Mouse (Mus musculus) frontal cortex, postnatal 10 days (tissue): ENCODE measurements at regions not wholly inside any gene's neighbourhood (a gene's known extent, or its start where the extent isn't known, plus 50 kb on each side); places are given as distances from the start of the nearest gene placed in this dataset.

Experiments
- DNase-seq, 2 experiments: peaks; one replicate each; pipeline ENCODE4 v3.0.0; 2022; ENCODE audit warnings: low spot score in 2 of 2, mixed read lengths in 1 of 2

- no peak for DNase-seq
Measured at GRCm38 (mm10) chr8:10768181-10768580, 240.1 kb downstream of the Irs2 start.

DNA sequence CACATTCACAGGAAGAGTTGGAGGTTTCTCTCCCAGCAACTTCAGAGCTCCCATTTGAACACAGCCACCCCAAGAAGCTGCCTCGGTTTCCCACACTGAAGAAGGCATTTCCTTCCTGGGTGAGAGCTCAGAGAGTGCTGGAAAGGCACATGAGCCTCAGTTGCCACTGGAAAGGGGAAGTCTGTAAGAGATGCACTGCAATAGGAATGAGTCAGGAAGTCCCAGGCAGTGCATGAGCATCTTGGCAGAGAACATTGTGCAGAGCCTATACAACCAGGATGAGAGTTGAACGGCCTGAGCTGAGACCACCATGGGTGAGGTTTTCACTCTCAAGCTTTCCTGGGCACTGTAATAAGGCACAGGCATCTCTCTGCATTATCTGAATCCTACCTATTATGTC lies 244.4 kb downstream of the Irs2 start:
- DNase-seq = no peak

DNA sequence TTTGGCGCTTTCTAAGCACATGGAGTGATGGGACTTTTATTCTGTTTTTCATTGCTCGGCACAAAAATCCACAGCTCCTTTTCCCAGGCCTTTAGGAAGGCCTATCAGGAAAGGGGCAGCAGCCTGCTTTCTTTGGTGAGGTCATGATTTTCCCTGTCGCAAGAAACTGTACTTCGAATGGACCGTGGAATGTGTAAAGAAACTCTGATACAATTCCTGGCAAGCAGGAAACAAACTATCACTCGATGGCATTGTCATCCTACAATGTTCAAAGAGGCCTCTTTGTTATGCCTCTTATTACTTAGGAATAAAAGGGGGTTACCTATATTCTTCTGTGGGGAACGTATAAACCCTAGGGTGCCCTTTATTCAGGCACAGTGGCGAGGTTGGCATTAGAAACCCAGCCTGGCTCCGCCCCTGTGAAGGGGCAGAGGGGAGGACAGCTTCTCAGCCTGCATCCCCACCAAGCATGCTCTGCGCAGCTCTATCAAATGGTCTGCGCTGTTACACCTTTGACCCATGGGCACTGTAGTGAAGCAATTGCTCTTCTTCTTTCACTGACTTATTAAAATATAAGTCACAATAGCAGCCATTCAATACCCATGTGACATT lies 246.5 kb downstream of the Irs2 start:
- no peak for DNase-seq

GRCm38 (mm10) chr8:10760851-10761693 lies 247.2 kb downstream of the Irs2 start:
- DNase-seq = peak; percentile 17 to 25

- DNase-seq = no peak
Measured at GRCm38 (mm10) chr8:10760231-10760630, 248.0 kb downstream of the Irs2 start.

DNA sequence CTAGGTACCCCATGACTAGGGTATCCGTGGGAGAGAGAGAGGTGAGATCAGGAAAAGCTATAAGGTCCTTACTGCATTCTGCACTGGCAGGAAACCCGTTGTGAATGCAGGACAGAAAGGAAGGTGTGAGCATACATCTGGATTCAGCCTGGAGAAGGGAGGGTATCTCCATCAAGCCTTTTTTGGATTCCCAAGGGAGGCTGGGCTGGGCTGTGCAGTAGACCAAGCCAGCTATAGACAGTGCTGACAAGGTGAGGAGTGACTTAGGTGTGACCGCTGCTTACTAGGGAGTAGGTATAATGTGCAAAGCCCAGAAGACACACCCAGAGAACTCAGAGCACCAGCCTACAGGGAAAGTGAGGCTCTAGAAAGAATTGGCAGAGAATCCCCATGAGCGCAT lies 250.1 kb downstream of the Irs2 start:
- DNase-seq = no peak

DNA sequence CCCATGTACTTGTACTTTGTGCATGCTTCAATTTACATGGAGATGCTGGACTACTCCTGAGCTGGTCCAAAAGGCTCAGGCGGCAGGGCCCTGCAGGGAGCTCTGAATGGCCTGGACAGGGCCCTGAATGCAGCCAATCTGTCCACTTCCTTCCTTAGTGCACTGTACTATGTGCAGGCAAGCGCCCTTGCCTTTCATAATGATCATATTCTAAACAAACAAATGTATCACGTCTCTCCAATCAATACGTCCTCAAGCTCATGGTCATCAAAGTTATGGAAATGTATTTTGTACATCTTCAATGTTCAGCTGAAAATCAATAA lies 253.3 kb downstream of the Irs2 start:
- DNase-seq = no peak

DNA sequence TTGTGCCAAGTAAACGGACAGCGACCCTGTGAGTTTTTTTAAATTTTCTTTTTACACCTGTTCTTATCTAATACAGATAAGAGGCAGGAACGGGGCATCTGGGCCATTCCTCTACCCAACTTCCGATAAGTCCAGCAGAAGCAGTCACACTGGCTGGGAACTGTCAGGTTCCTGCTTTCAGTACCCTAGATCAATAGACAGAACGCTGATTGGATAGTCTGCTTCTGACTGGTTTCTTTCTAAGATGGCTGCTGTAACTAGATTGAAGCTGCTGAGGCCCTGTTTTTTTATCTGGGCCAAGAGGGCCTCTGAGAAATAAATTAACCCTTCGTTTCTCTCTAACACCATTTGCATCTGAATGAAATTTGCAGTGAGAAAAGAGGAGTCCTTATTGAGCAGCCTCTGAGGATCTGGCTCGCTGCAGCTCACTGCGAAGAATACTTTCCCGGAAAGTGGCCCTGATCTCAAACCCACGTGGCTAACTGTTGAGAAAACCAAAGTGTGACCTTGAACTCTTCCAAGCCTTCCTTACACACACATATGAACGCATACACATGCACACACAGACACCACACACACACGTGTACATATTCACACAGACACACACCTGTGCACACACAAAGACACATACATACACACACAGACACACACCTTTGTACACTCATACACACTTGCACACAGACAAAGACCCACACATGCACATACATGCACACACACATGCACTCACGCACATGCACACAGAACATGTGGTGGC lies 253.8 kb downstream of the Irs2 start:
- DNase-seq = no peak

- no peak for DNase-seq
Measured at GRCm38 (mm10) chr8:10753056-10753455, 255.2 kb downstream of the Irs2 start.

DNA sequence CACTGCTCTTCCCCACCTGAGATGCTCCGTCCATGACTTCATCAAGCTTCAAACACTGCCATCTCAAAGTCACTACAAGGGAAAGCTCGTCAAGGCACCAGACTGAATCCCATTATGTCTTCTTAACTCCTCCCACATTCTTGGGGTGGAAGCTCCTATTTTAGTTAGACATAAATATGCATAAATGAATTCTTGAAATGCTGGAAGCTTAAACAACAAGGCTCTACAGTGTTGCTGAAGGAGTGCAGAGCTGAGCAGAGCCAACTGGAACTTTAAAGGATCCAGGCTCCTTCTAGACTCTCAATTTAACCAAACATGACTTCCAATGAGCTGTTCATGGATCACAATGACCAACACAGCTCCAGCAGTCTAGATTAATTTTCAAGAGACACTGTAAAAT lies 261.1 kb downstream of the Irs2 start:
- no peak for DNase-seq

DNA sequence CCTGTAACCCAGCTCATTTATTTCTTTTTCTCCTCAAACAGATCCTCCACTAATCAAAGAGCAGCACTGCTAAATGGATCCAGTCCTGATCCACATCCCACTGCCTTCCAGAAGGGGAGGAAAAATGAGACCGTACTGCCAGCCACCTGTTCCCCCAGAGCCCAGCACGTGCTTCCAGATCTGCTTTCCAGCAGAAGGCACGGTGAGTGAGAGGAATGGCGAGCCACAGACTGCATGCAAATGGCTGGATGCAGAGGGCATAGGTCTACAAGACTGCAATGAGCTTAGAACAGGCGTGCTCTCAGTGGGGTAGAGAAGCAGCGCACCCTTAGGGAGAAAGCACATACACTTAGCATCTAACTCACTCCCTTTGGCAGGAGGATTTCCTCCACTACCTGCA lies 265.0 kb downstream of the Irs2 start:
- no peak for DNase-seq

GRCm38 (mm10) chr8:10740837-10741236 lies 267.4 kb downstream of the Irs2 start:
- no peak for DNase-seq

GRCm38 (mm10) chr8:10738486-10739081 lies 269.7 kb downstream of the Irs2 start:
- no peak for DNase-seq

GRCm38 (mm10) chr8:10734746-10735145 lies 273.5 kb downstream of the Irs2 start:
- no peak for DNase-seq

GRCm38 (mm10) chr8:10723332-10723731 lies 284.9 kb downstream of the Irs2 start:
- DNase-seq = no peak

DNA sequence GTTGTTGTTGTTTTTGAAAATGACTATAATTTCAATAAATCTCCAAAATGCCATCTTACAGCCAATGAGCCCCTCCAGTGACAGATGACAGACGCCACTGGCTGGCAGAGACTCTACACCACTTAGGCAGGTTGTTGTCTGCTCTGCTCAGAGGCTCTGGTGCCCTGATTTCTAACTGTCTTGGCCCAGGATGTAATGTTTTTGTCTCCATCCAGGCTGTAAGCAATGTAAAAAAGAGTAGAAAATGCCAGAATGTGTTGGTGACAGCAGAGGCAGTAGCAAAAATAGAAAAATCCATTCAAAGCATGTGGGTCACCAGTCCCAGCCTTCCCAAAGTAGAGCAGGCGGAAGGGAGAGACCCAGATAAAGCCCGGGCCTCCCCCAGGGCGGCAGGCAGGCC lies 285.5 kb downstream of the Irs2 start:
- no peak for DNase-seq

- DNase-seq = no peak
Measured at GRCm38 (mm10) chr8:10722342-10722741, 285.9 kb downstream of the Irs2 start.

GRCm38 (mm10) chr8:10721146-10721862 lies 287.0 kb downstream of the Irs2 start:
- no peak for DNase-seq

DNA sequence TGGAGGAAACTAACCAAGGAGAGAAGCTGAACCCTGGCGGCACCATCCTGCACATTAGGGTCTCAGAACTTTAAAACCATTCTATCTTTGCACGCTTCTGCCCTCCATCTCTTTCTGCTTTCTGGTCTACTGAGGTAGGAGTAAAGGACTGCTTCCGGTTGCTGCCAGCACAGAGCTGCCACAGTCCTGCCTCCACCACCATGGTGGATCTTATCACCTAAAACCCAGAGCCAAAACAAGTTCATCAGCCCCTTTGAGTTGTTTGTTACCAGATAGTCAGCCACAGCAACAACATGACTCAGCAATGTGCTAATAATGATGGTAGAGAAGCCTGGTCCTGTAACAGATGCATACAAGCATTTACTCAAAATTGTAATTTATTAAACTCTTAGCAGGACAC lies 287.9 kb downstream of the Irs2 start:
- DNase-seq = no peak

DNA sequence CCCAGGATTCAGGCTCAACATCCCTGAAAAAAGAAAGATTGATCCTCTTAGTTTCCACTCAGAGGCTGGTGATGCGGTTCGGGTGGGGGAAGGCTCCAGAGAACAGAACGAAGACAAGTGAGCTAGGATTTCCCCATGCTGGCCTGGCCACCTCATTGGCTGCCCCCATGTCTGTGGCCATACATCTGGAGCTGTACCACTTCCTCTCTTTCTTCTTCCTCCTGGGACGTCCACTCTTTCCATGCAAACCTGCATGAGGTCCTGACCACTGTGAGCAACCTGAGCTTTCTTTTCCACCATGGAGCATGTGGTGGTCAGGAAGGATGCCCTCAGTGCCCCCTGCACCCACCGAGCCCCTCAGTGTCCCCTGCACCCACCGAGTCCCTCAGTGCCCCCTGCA lies 288.8 kb downstream of the Irs2 start:
- DNase-seq = no peak

DNA sequence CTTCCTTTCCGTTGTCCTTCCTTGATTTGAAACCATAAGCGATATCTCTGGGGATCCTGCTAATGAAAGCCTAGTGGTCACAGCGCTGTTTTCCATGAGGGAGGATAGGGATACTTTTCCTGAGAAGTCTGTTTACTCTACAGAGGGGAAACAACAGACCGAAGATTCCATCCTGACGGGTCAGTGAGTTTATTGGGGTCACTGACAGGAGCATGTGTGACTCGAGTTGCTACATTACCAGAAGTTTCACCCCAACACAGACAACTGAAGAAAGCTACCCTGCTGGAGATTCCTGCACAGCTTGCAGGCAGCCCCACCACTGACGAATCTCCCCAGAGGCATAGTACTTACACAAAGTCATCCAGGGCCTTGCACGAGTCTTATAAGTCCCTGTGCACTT lies 291.0 kb downstream of the Irs2 start:
- no peak for DNase-seq

GRCm38 (mm10) chr8:10716161-10716560 lies 292.1 kb downstream of the Irs2 start:
- no peak for DNase-seq
